Mouse (Mus musculus) Muller cell, postnatal 12 days (primary cell): ENCODE data around the gene Acads.
"Not testable (repeated sequence)": the region's sequence is repeated elsewhere in the genome, so short reads cannot be mapped to it uniquely, and the experiment has no call there.

ENCODE experiments used
- DNase-seq: peaks from one replicate; pipeline ENCODE4 v3.0.0-alpha.2; 2015; ENCODE audit errors: inconsistent ontology term

The Acads gene

DNA sequence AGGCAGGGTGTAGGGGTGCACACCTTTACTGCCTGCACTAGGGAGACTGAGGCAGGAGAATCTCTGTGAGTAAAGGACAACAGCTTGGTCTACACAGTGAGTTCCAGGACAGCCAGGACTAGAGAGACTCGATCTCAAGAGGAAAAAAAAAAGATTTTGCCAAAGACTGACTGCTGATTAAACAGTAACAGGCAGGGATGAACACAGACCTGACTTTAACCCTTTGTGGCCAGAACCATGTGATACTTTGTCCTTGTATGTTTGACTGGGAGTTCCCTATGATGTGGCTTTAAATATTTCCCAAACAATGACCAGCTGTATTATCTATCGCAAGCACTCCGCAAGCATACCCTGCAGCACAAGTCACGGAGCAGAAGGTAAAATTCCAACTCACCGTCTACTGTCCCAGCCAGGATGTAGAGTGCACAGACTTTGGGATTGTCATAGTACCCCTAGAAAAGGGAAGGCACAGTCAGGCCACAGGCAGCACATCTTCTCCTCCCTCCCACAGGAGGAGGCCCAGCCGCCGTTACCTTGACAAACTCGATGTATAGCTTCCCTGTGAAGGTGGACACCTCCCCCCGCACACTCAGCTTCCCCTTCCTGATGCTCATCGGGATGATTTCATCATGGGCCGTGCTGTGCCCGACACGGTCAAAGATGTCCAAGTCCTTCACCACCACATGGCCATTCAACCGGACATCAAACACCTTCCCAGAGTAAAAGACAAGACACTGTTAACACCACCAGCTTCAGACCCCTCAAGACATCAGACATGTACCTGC, 30.7 kb upstream of the Acads start:
- DNase-seq, result no peak

DNA sequence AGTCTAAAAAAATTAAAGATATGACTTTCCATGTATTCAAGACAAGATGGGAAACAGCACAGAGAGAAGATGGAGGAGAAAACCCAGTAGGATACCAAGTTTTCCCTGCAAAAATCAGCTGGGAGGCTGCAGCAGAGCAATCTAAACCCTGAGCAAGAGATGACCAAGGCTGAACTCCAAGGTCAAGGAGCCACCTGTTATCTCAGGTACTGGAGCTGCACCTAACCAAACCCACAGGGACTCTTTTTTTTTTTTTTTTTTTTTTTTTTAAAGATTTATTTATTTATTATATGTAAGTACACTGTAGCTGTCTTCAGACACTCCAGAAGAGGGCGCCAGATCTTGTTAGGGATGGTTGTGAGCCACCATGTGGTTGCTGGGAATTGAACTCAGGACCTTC, 29.7 kb upstream of the Acads start:
- DNase-seq, result not testable (repeated sequence)

DNA sequence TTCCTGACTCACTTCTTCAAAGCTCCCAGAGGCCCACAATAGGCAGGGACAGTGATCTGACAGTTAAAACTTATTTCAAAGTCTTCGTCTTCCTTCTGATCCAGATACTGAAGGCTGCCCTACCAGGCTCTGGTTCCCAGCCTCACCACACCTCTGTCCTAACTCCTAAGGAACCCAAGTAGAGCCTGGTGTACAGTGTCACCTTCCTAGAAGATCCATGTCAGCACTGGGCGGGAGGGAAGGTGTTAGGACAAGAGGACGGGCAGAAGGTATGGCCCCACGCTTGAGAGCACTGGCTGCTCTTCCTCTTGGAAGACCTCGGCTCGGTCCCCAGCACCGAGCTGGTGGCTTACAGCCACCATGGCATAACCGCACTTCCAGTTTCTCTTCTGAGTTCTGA, 29.2 kb upstream of the Acads start:
- DNase-seq, result no peak

DNA sequence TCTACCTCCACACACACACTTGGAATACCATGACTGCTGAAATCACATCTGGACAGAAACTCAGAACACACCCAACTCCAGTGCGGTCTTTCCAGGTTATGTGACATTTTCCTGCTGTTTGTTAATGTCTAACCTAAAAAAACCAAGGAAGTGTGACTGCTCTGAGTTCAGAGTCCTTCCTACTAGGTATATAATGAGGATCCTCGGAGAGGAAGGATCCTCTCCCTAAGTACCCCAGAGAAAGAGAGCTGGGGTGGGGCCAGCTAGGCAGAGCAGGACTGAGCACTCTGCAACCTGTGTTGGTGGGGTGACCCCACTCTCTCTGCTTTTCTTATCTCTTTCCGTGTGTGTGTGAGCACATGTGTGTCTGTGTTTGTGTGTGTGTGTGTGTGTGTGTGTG, 28.2 kb upstream of the Acads start:
- no peak for DNase-seq

DNA sequence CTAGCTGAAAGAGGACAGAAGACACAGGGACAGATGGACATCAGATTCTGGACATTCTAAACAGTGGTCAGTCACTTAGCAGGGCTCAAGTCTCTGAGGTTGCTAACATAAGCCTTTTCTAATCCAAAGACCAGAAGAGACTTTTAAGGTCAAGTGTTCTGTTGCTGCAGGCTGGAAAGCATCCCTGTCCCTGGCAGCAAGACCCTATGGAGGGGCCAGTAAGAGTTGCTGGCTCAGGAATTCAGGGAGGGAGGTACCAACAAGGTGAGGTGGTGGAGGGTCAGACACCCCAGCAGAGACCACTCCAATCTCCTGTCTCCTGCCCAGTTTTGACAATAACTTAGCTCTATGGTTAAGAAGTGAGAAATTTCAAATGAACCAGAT, 27.6 kb upstream of the Acads start:
- DNase-seq, result no peak

DNA sequence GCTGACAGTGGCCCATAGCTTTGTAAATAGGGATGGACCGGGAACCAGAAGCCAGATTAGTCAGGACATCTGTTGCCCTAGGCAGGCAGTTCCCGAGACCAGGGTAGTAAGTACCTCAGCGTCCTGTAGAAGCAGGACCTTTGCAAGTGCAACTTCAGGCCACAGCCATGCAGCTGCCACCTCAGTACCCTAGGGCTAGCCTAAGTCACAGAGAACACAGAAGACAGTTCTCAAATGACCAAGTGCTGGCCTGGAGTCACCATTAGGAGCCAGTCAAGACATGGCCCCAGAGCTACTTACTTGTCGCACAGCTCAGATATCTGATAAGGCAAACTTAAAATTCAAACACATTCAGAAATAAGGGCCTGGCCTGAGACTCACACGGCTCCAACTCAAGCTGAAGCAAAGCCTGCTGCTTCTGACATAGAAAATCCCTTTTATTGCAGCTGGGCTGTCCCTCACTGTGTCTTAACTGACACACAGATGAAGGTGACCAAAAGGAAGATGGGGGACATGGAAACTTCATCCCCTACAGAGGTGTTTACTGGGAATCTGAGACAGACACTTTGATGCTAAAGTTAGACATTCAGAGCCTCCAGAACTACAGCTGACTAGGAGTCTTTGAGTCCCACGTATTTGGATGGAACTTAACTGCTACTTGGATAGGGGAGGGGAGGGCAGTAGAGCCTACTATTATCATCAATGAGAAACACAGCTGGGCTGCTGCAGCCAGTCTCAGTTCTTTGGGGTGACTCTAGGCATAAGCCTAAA, 27.0 kb upstream of the Acads start:
- DNase-seq, result no peak

DNA sequence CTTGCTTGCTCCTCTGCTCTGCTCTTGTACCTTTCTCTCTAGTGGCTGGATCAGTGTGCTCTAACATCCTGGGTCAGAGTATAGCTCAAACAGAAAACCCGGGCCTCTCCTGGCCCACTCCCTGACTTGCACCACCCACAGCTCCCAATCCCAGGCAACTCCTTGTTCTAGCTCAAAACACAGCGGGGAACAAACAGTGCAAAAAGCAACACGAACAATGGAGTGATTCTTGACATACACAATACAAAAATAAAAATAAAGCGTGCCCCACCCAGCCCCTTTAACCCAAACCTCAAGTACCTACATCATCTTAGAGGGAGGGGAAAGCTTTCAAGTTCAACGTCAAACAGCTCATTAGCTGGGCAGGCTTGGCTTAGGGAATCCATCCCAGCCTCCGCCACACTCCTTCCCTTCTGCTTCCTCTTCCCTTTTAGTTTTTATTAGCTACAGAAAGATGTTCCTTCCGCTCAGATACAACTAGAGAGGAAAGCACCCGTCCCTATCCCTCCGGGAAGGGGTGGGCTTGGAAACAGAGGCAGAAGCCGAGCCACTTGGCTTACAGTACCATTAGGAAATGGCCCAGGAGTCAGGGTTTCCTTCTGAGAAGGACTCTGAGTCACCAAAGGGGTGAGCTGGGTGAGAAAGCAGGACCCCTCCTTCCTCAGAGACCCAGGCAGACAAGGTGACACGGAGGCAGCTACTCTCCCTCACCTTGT, 26.3 kb upstream of the Acads start:
- no peak for DNase-seq

DNA sequence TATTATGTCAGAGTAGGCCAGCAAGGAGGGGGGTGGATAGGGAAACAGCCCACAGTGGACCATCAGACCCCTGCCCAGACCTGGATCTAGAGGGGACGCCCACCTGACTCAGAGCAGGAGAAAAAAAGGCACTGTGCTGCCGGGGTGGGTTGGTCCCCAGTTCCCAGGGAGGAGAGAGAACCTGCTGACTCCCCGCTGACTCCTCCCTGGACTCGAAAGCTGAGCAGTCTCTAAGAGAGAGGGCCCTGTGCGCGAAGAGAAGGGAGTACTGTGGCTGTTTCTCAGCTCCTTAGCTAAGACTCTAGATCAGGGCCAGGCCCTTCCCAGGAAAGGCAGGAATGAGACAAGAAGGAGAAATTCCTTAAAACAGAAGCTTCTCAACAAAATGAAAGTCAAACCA, 25.3 kb upstream of the Acads start:
- DNase-seq, result no peak

DNA sequence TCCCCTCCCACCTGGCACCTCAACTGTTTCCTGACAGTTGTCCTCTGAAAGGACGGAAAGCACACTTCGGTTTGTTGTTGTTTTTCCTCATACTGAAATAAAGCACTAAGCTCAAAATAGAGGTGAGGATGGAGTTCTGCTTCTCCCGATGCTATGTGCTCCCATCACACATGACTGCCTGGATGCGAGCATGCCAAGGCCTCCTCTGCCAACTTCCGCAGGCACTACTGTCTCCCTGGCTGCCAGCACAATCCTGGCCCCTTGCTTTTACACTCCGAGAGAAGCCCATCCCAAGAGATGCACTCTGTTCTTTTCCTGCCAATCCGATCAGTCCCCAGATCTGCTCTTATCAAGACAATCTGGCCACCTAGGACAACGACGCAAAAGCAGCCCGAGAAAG, 24.4 kb upstream of the Acads start:
- no peak for DNase-seq

DNA sequence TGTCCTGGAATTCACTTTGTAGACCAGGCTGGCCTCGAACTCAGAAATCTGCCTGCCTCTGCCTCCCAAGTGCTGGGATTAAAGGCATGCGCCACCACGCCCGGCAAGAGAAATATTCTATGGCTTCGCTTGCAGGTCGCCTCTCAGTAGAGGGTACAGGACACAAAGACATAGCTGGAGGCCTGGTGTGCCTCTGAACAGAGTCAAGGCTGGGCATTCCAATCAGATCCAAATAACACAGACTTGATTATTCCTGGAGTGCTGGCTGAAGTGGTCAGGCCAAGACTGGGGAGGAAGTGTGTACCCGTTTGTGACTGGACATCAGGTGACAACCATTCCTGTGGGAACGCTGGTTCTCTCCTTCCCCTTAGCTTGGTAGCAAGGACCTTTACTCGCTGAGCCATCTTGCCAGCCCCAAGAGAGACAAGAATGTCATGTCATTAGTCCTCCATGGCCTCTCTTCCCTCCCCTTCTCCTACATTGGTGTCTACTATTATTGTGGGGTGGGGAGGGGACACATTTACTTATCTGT, 23.1 kb upstream of the Acads start:
- no peak for DNase-seq

DNA sequence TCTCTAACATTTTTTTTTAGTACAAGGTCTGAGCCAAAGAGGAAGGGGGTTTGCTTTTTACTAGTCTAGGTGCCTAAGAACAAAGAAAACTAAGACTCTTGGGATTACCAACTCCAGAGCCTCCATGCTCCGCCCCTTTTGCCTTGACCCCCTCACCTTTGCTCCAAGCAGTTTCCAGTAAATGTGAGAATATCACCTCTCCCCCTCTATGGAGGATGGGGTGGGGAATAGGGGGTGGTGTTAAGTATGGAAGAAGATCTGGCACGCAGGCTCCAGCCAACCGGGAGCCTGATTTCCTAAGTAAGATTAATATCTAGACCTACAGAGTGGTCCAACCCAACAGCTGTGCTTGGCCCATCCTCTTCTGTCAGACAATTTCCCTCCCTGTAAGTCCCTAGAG, 21.6 kb upstream of the Acads start:
- no peak for DNase-seq

DNA sequence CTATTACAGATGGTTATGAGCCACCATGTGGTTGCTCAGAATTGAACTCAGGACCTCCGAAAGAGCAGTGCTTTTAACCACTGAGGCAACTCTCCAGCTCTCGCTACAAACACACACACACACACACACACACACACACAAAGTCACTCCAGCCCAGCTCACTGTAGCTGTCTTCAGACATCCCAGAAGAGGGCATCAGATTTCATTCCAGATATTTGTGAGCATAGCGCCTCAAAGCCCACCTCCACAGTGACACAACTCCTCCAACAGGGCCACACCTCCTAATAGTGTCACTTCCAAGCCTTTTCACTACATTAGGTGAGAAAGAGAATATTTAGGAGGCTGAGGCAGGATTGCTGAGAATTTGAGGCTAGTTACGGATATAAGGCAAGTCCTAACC, 20.0 kb upstream of the Acads start:
- DNase-seq, result no peak

DNA sequence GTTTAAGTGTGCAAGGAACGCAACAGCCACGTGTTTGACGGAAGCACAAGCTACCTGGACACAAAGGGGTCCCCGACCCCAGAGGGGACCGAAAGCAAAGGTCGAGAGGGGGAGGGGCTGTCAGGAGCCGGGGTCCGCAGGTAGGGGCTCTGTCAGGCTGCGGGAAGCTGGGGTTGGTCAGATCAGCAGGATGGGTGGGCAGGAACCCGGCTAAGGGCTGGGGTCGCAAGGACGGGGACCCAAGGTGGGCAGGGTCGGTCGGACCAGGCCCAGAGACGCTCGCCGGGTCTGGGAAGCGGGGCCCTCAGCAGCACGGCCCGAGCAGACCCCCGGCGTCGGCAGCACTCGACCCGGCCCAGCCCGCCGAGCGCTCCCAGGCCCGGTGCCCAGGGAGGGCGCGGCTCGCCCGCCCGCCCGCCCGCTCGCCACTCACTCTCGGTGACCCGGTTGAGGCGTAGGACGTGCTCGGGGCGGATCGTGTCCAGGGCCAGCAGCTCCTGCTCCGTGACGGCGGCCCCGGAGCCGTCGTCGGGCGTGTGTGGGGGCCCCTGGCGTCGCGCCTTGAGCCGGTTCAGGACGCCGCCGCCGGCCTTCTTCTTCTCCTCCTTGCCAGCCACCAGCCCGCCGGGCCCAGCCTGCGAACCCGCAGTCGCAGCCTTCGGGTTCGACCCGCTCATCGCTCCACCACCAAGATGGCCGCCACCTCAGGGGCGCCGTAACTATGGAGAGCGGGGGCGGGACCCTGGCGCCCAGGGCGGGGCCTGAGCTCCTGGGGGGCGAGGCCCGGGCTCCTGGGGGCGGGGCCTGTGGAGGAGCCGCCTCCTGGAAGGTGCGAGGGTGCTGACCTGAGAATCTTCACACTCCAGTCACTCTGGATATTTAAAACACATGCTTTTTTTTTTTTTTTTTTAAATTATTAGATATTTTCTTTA, 15.4 kb upstream of the Acads start, which contains the start of gene Unc119b:
Gene Unc119b (minus strand): TSS at position 742 of the 932 bp plus-strand sequence.
- peak; percentile 95 for DNase-seq

DNA sequence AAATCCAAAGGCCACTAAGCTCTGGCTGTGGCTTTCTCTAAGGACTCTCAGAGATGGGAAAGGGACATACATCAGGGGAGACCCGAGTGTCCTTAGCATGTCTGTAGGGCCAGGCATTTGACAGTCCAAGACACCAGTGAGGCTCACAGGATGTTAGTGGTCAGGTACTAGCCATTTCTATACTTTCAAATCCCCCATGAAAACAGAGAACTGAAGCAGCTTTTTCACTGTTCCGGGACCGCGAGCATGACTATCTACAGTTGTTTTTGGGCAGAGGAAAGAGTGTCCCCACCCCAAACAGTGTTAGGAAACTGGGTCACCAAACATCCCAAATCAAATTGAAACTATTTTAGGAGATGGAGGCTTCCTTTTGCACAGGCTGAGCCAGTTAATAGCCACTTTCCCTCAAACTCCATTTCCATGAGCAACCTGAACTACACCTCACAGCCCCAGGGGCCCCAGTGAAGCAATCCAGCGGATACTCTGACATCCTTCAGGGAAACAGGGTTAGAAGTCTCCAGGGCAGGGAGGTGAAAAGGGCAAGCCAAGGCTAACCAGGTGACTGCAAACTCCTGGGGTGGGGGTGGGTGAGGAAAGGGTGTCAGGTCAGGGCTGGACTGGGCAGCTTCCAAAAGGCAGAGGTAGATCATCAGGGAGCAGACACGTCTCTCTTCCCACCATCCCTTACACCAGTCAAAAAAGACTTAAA, 14.4 kb upstream of the Acads start:
- no peak for DNase-seq

DNA sequence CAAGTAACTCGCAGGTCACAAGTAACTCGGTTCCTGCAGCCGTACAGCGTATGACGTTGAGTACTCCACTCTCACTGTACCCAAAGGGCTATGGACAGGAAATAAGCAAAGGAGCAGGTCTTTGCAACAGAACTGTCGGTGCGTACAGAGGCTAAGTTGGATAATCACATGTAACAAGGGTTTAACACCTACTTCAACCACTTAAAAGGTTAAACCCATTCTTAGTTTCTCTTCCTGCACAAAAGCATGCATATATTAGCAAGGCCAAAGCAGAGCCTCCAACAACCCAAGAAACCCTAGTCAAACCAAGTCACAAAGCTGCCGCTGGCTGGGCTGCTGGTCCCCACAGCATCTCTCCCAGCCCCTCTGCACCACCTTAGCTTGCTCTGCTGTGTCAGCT, 13.3 kb upstream of the Acads start:
- no peak for DNase-seq

DNA sequence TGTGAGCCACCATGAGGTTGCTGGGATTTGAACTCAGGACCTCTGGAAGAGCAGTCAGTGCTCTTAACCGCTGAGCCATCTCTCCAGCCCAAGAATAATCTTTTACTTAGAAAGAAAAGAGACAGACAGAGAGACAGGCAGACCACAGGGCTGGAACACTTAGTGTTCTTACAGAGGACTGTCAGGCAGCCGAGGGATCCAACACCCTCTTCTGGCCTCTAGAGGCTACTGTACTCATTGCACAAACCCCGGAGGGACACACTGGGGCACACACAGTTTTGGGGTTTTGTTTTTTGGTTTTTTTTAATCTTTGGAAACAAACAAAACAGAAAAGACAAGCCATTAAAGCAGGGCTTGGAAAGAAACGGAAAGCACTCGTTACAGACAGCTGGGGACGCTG, 10.2 kb upstream of the Acads start:
- no peak for DNase-seq

DNA sequence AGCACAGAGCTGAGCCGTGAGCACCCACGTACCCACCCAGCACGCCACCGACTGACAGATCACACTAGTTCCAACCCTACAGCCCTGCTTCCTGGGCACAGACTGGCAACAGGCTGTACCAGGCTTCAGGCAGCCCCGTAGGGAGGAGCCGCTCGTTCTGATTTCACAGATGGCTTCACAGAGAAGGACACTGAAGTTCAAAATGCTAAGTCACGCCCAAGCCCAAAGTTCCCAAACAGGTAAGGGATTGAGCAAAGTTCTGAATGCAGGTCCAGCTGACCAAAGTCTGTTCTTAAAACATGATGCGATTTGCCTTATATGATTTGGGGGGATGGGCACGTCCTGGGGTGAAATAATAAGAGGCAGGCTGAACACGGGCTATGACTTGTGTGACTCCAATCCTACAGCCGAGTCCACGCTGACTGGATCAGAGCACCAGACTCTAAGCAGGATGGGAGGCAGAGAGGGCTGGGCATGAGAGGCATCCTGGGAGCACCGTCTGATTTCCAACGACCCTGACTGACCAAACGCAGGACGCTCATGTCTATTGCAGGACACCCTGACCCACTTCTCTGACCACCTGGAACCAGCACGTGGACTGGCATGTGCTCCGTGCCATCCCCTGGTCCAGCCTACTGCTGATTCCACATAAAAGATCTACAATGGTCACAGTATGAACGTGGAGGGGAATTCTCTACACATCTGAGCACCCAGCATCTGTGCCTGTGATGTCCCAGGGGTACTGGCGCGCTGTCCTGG, 8.5 kb upstream of the Acads start:
- DNase-seq, result no peak

DNA sequence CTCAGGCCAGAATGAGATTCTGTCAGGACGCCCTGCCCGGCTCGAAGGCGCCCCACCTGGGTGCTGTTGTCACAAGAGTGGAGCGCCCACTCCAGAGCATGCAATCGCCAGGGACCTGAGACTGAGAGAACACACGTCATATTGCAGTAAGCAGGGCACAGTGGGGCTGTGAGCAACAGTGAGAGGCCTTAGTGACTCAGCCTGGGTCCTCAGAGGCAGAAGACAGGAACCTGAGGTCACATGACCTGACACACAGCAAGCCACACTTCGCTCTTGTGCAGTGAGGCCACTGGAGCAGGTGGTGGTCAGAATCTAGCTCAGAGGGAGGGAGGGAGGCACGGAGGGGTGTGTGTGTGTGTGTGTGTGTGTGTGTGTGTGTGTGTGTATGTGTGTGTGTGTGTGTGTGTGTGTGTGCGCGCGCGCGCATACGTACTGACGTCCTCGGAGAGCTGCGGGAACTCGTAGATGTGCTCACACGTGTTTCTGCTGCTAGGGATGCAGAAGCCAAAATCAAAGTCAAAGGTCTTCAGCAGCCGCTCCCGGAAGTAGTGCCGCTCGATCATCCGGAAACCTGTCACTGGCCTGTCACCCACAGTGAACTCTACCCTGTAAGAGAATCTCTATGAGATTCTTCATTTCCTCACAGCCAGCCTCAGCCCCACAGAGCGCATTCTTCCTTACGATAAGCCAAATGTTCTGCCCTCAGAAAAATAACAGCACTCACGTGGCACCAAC, 7.6 kb upstream of the Acads start:
- DNase-seq, result no peak

DNA sequence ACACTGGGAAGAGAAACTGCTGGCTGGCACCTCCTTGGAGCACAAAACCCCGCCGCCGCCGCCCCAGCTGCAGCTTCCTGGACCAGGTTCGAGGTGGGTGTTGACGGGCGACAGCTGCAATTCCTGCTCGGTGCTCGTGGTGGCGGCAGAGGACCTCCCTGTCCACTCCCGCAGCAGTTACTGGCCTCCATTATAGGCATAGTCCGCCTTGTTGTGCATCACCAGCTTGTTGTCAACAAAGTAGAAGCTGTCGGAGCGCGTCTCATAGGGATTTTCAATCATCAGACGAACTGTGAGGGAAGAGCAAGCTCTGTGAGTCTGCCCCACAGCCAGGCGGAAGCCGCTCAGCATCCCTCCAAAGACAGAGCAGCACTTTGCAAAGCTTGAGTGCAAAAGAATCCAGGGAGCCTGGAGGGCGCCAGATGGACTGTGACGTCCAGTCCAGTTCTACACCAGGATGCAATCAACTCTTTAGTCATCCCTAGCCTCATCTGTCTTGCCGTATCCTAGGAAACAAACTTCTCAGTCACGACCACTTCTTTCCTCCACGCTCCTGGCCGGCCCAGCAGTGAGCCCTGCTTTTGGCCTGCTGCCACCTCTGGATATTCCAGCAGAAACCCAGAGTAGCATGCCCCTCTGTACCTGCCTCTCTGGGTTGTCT, 6.2 kb upstream of the Acads start:
- DNase-seq, result peak; percentile 81
